In genomic region chr10:60005264-60005663, GRCm38 (mm10) we compare ENCODE assay signal across 9 mouse cellular contexts. TPM values are rescaled to one million over a fixed set of nuclear protein-coding genes. Genes with fewer than 3 reads are reported as not detected.
DNase-seq lines count a peak whose midpoint lies in the region; ATAC-seq and TF ChIP-seq lines count a peak whose summit lies in the region.
"Had no signal": no experiment of that assay in that cellular context is flagged by ENCODE, and none has a peak within 500 bp of the region (broad histone marks: within the 10 kb centered on the region; RNA-seq: fewer than 3 reads in every experiment).

No protein-coding gene starts in this region.

- H3K4me1 ChIP-seq in liver, embryonic 14.5 days (replicated peaks; ENCODE audit: control insufficient read depth in 2 of 2, insufficient read depth in 2 of 2, low read length in 1 of 2), result peaks cover 12 to 14% of the 10 kb centered on the region in 2 experiments
- peaks cover 20% of the 10 kb centered on the region for H3K4me1 ChIP-seq in forebrain, embryonic 13.5 days

- 43% methylated on average over 2 of the region's 2 CpGs for WGBS in liver, embryonic 14.5 days (ENCODE audit: insufficient replicate concordance)
- WGBS in forebrain, embryonic 13.5 days, result 61% methylated on average over 2 of the region's 2 CpGs

- H3K9me3 ChIP-seq in liver, embryonic 14.5 days (ENCODE audit: control insufficient read depth, low read length), result no peaks in the 10 kb centered on the region
- H3K9me3 ChIP-seq in forebrain, embryonic 13.5 days (replicated peaks), result no peaks in the 10 kb centered on the region
- H3K9me3 ChIP-seq: heart, embryonic 15.5 days had no signal

- H3K9ac ChIP-seq in liver, embryonic 14.5 days (replicated peaks), result no peak overlapping the region
- no peak overlapping the region for H3K9ac ChIP-seq in forebrain, embryonic 13.5 days
- H3K9ac ChIP-seq: heart, embryonic 15.5 days had no signal

- DNase-seq in embryo, embryonic 9.5 days (ENCODE audit: extremely low spot score), result peak; percentile 22
- no peak for DNase-seq in embryo, embryonic 10 days (ENCODE audit: low spot score)
- peak; percentile 49 for DNase-seq in retina, embryonic 14.5 days (ENCODE audit: low spot score)
- no peak for DNase-seq in retina, postnatal 1 day
- peak in 1 of 3 experiments; percentile 19 for DNase-seq in liver, embryonic 14.5 days (ENCODE audit: low read depth in 3 of 3, low spot score in 3 of 3)
- DNase-seq in thymus, postnatal 36 days, result peak; percentile 45 to 49
- DNase-seq in right cerebral cortex, postnatal 14 days, result no peak

- TF ChIP-seq CTCF in liver, embryonic 14.5 days (IDR thresholded peaks at IDR 0.05; ENCODE audit: low read depth), result peak; percentile 65

- ATAC-seq in liver, embryonic 14.5 days (ENCODE audit: insufficient read depth), result no peak
- no peak for ATAC-seq in forebrain, embryonic 13.5 days

- no peaks in the 10 kb centered on the region for H3K27me3 ChIP-seq in liver, embryonic 14.5 days (ENCODE audit: control insufficient read depth, insufficient read depth, low read length)
- no peaks in the 10 kb centered on the region for H3K27me3 ChIP-seq in forebrain, embryonic 13.5 days
- H3K27me3 ChIP-seq: heart, embryonic 15.5 days had no signal

- H3K36me3 ChIP-seq in liver, embryonic 14.5 days (replicated peaks; ENCODE audit: control insufficient read depth, insufficient read depth, low read depth), result no peaks in the 10 kb centered on the region
- H3K36me3 ChIP-seq in forebrain, embryonic 13.5 days (ENCODE audit: poor library complexity, severe bottlenecking), result peaks cover 23% of the 10 kb centered on the region

- H3K27ac ChIP-seq in liver, embryonic 14.5 days, result no peak overlapping the region
- H3K27ac ChIP-seq in forebrain, embryonic 13.5 days, result no peak overlapping the region
- H3K27ac ChIP-seq: heart, embryonic 15.5 days had no signal

- no peak overlapping the region for H3K4me2 ChIP-seq in liver, embryonic 14.5 days (ENCODE audit: low read depth)
- no peak overlapping the region for H3K4me2 ChIP-seq in forebrain, embryonic 13.5 days
- H3K4me2 ChIP-seq: heart, embryonic 15.5 days had no signal

- H3K4me3 ChIP-seq in liver, embryonic 14.5 days (ENCODE audit: insufficient read depth in 1 of 2, low read depth in 2 of 2, low read length in 2 of 2), result no peak overlapping the region
- H3K4me3 ChIP-seq in forebrain, embryonic 13.5 days, result no peak overlapping the region
- H3K4me3 ChIP-seq: heart, embryonic 15.5 days had no signal

- TF ChIP-seq EP300 in liver, embryonic 14.5 days (IDR thresholded peaks at IDR 0.05; ENCODE audit: low read depth), result no peak

RNA-seq across cellular contexts. Expression of gene Anapc16, which starts 2.3 kb away (rescaled TPM):
- 26.6 and 29.9 TPM in 2 replicates for polyA plus RNA-seq in liver, embryonic 14.5 days (2012; rRNA removed)
- 38.9 and 39.7 TPM in 2 replicates for polyA plus RNA-seq in liver, embryonic 14.5 days (2014; fragmentation: Nextera tagmentation; extraction: Ambion mirVana)
- 122 TPM in 2 replicates for polyA plus RNA-seq in forebrain, embryonic 13.5 days (2015; fragmentation: Nextera tagmentation; extraction: Ambion mirVana)

RNA-seq across cellular contexts. Expression of gene Ascc1, which starts 2.7 kb away (rescaled TPM):
- 6.7 and 10.7 TPM in 2 replicates for polyA plus RNA-seq in liver, embryonic 14.5 days (2012; rRNA removed)
- polyA plus RNA-seq in liver, embryonic 14.5 days (2014; fragmentation: Nextera tagmentation; extraction: Ambion mirVana), result 15.7 and 16.8 TPM in 2 replicates
- 42.1 and 43.1 TPM in 2 replicates for polyA plus RNA-seq in forebrain, embryonic 13.5 days (2015; fragmentation: Nextera tagmentation; extraction: Ambion mirVana)

RNA-seq across cellular contexts. Expression of gene Ddit4, which starts 53.6 kb away (rescaled TPM):
- polyA plus RNA-seq in liver, embryonic 14.5 days (2012; rRNA removed), result 2.5 and 3.3 TPM in 2 replicates
- polyA plus RNA-seq in liver, embryonic 14.5 days (2014; fragmentation: Nextera tagmentation; extraction: Ambion mirVana), result 0.20 and 0.39 TPM in 2 replicates
- 69.3 and 71.3 TPM in 2 replicates for polyA plus RNA-seq in forebrain, embryonic 13.5 days (2015; fragmentation: Nextera tagmentation; extraction: Ambion mirVana)

Comparison
In these comparisons a context has a peak if more than half of its experiments do, and no peak if none do; other contexts are left out.
1. DNase-seq: peak in embryo, embryonic 9.5 days (single experiment), retina, embryonic 14.5 days (single experiment) and thymus, postnatal 36 days (2 of 2); none in embryo, embryonic 10 days (single experiment), retina, postnatal 1 day (single experiment) and right cerebral cortex, postnatal 14 days (single experiment).
2. RNA of gene Ddit4, which starts 53.6 kb away (polyA plus RNA-seq): 69.3 to 71.3 TPM in forebrain, embryonic 13.5 days; 0.20 to 3.3 TPM in liver, embryonic 14.5 days; every median in the first group is over 10 times any median in the second.